Mouse (Mus musculus) heart, embryonic 12.5 days (tissue): Measurements from ENCODE around the gene Olfr1012. TPM values are rescaled to one million over a fixed set of nuclear protein-coding genes. Genes with fewer than 3 reads are reported as not detected.
"Not testable (repeated sequence)": the region's sequence is repeated elsewhere in the genome, so short reads cannot be mapped to it uniquely, and the experiment has no call there.

ENCODE experiments used
- ATAC-seq: fragments of 200-750 bp; cut with Nextera tagmentation; 2 replicates; pipeline ENCODE4 v1.8.0; 2017; ENCODE audit warnings: moderate TSS enrichment, moderate library complexity; ENCODE audit not compliant: insufficient number of reproducible peaks, low FRiP score
- H3K27ac ChIP-seq: fragments of 300-500 bp; sonication (generic); 2 replicates; pipeline ENCODE4 v1.5.1; 2016; ENCODE audit warnings: mild to moderate bottlenecking, moderate library complexity; ENCODE audit not compliant: poor library complexity, severe bottlenecking
- H3K27me3 ChIP-seq: fragments of 300-500 bp; sonication (generic); replicated peaks from 2 replicates; pipeline ENCODE4 v1.6.1; 2016; ENCODE audit warnings: mild to moderate bottlenecking, moderate library complexity
- H3K36me3 ChIP-seq: fragments of 300-500 bp; sonication (generic); 2 replicates; pipeline ENCODE4 v1.6.1; 2016; ENCODE audit warnings: mild to moderate bottlenecking, moderate library complexity
- H3K4me1 ChIP-seq: fragments of 300-500 bp; sonication (generic); replicated peaks from 2 replicates; pipeline ENCODE4 v1.6.1; 2016; ENCODE audit warnings: mild to moderate bottlenecking
- H3K4me2 ChIP-seq: fragments of 300-500 bp; sonication (generic); 2 replicates; pipeline ENCODE4 v1.6.1; 2016; ENCODE audit warnings: mild to moderate bottlenecking, moderate library complexity
- H3K4me3 ChIP-seq: fragments of 300-500 bp; sonication (generic); 2 replicates; pipeline ENCODE4 v1.5.1; 2016; ENCODE audit warnings: mild to moderate bottlenecking
- H3K9ac ChIP-seq: fragments of 300-500 bp; sonication (generic); 2 replicates; pipeline ENCODE4 v1.6.1; 2016; ENCODE audit warnings: mild to moderate bottlenecking, moderate library complexity
- H3K9me3 ChIP-seq: fragments of 300-500 bp; sonication (generic); replicated peaks from 2 replicates; pipeline ENCODE4 v1.6.1; 2016; ENCODE audit warnings: mild to moderate bottlenecking, moderate library complexity
- WGBS: fragments of 180-500 bp; shearing (Covaris S2); methylation state at CpG from one replicate; pipeline ENCODE4 v1.1.7; 2016; 5-methylcytosine and 5-hydroxymethylcytosine counted together
- polyA plus RNA-seq: library from polyadenylated mRNA; unstranded; fragments of >200 nt; fragmentation: Nextera tagmentation; extraction: Ambion mirVana; gene quantifications from 2 replicates; pipeline ENCODE4 v1.2.1, GENCODE M21; 2016

The Olfr1012 gene
- polyA plus RNA-seq: not detected in 2 replicates

GRCm38 (mm10) chr2:85762666-85763065 lies at the start of gene Olfr1012:
TSS of gene Olfr1012 (minus strand) at chr2:85762766.
- Histone ChIP-seq H3K4me1 (no peaks in the 10 kb centered on the region), H3K4me2 (no peak within 1 kb of the TSS), H3K27me3 (no peaks in the 10 kb centered on the region), H3K36me3 (no peaks in the 10 kb centered on the region), H3K27ac (no peak within 1 kb of the TSS), H3K4me3 (no peak within 1 kb of the TSS), H3K9me3 (no peaks in the 10 kb centered on the region), H3K9ac (no peak within 1 kb of the TSS)
- no peak for ATAC-seq
- 60% methylated on average over 1 of the region's 1 CpGs for WGBS

- no peak overlapping the region for H3K9ac ChIP-seq
- WGBS: 63% methylated on average over 4 of the region's 4 CpGs
- no peaks in the 10 kb centered on the region for H3K9me3 ChIP-seq
- H3K27ac ChIP-seq: no peak overlapping the region
- no peaks in the 10 kb centered on the region for H3K4me1 ChIP-seq
- no peak overlapping the region for H3K4me3 ChIP-seq
- H3K4me2 ChIP-seq: no peak overlapping the region
- ATAC-seq: no peak
- no peaks in the 10 kb centered on the region for H3K36me3 ChIP-seq
- H3K27me3 ChIP-seq: no peaks in the 10 kb centered on the region
These were observed 41.9 kb upstream of the Olfr1012 start for GRCm38 (mm10) chr2:85804501-85804900.

- no peak within 1 kb of the TSS for H3K4me3 ChIP-seq
- no peaks in the 10 kb centered on the region for H3K4me1 ChIP-seq
- H3K27ac ChIP-seq: no peak within 1 kb of the TSS
- WGBS: 80% methylated on average over 2 of the region's 2 CpGs
- H3K9me3 ChIP-seq: no peaks in the 10 kb centered on the region
- H3K4me2 ChIP-seq: no peak within 1 kb of the TSS
- no peak within 1 kb of the TSS for H3K9ac ChIP-seq
- H3K36me3 ChIP-seq: no peaks in the 10 kb centered on the region
- no peak for ATAC-seq
- H3K27me3 ChIP-seq: no peaks in the 10 kb centered on the region
These were observed 39.9 kb upstream of the Olfr1012 start, which contains the start of gene Olfr1016 for GRCm38 (mm10) chr2:85802444-85802843. TSS of gene Olfr1016 (minus strand) at chr2:85802544.

GRCm38 (mm10) chr2:85792331-85792730 lies 29.8 kb upstream of the Olfr1012 start:
- Histone ChIP-seq H3K4me1 (no peaks in the 10 kb centered on the region), H3K27ac (no peak overlapping the region), H3K9ac (no peak overlapping the region), H3K36me3 (no peaks in the 10 kb centered on the region), H3K4me3 (no peak overlapping the region), H3K9me3 (no peaks in the 10 kb centered on the region), H3K4me2 (no peak overlapping the region), H3K27me3 (no peaks in the 10 kb centered on the region)
- 58% methylated on average over 2 of the region's 2 CpGs for WGBS
- ATAC-seq: no peak

- H3K4me3 ChIP-seq: no peak within 1 kb of the TSS
- H3K27ac ChIP-seq: no peak within 1 kb of the TSS
- H3K27me3 ChIP-seq: no peaks in the 10 kb centered on the region
- no peak for ATAC-seq
- no peaks in the 10 kb centered on the region for H3K36me3 ChIP-seq
- no peaks in the 10 kb centered on the region for H3K9me3 ChIP-seq
- no peak within 1 kb of the TSS for H3K9ac ChIP-seq
- no peak within 1 kb of the TSS for H3K4me2 ChIP-seq
- H3K4me1 ChIP-seq: no peaks in the 10 kb centered on the region
These were observed 19.2 kb upstream of the Olfr1012 start, which contains the start of gene Olfr1015 for GRCm38 (mm10) chr2:85781717-85782116. TSS of gene Olfr1015 (plus strand) at chr2:85782017.

- H3K27me3 ChIP-seq: no peaks in the 10 kb centered on the region
- no peak within 1 kb of the TSS for H3K9ac ChIP-seq
- ATAC-seq: no peak
- no peak within 1 kb of the TSS for H3K4me2 ChIP-seq
- H3K4me3 ChIP-seq: no peak within 1 kb of the TSS
- H3K9me3 ChIP-seq: no peaks in the 10 kb centered on the region
- H3K4me1 ChIP-seq: no peaks in the 10 kb centered on the region
- H3K27ac ChIP-seq: no peak within 1 kb of the TSS
- H3K36me3 ChIP-seq: no peaks in the 10 kb centered on the region
These were observed 9.8 kb upstream of the Olfr1012 start, which contains the start of gene Olfr1014 for GRCm38 (mm10) chr2:85772413-85772812. TSS of gene Olfr1014 (plus strand) at chr2:85772713.

- ATAC-seq: no peak
These were observed 4.2 kb upstream of the Olfr1012 start, which contains the start of gene Olfr1013 for GRCm38 (mm10) chr2:85766798-85767197. TSS of gene Olfr1013 (plus strand) at chr2:85767098.

GRCm38 (mm10) chr2:85753822-85754221 lies 8.7 kb downstream of the Olfr1012 start:
- WGBS: 78% methylated on average over 4 of the region's 4 CpGs

More at GRCm38 (mm10) chr2:85766798-85767197, 4.2 kb upstream of the Olfr1012 start, which contains the start of gene Olfr1013:
- Histone ChIP-seq H3K27me3 (no peaks in the 10 kb centered on the region), H3K36me3 (no peaks in the 10 kb centered on the region), H3K4me2 (no peak within 1 kb of the TSS), H3K27ac (no peak within 1 kb of the TSS), H3K9me3 (no peaks in the 10 kb centered on the region), H3K4me1 (no peaks in the 10 kb centered on the region), H3K9ac (no peak within 1 kb of the TSS), H3K4me3 (no peak within 1 kb of the TSS)

GRCm38 (mm10) chr2:85725793-85726192 lies 36.8 kb downstream of the Olfr1012 start:
- H3K9me3 ChIP-seq: no peaks in the 10 kb centered on the region
- H3K27ac ChIP-seq: no peak overlapping the region
- H3K4me2 ChIP-seq: no peak overlapping the region
- no peak for ATAC-seq
- WGBS: 16% methylated on average over 3 of the region's 3 CpGs
- H3K9ac ChIP-seq: no peak overlapping the region
- no peak overlapping the region for H3K4me3 ChIP-seq
- no peaks in the 10 kb centered on the region for H3K36me3 ChIP-seq
- H3K4me1 ChIP-seq: no peaks in the 10 kb centered on the region
- no peaks in the 10 kb centered on the region for H3K27me3 ChIP-seq

More at GRCm38 (mm10) chr2:85753822-85754221, 8.7 kb downstream of the Olfr1012 start:
- Histone ChIP-seq H3K36me3 (no peaks in the 10 kb centered on the region), H3K27me3 (no peaks in the 10 kb centered on the region), H3K4me1 (no peaks in the 10 kb centered on the region), H3K9me3 (no peaks in the 10 kb centered on the region), H3K4me3 (no peak overlapping the region), H3K9ac (no peak overlapping the region), H3K27ac (no peak overlapping the region), H3K4me2 (no peak overlapping the region)
- ATAC-seq: no peak

- Histone ChIP-seq H3K27ac (no peak within 1 kb of the TSS), H3K9me3 (0 out of 2 replicates have a peak, but pooled peaks cover 3% of the 10 kb centered on the region), H3K27me3 (no peaks in the 10 kb centered on the region), H3K4me3 (no peak within 1 kb of the TSS), H3K4me2 (no peak within 1 kb of the TSS), H3K9ac (no peak within 1 kb of the TSS), H3K4me1 (no peaks in the 10 kb centered on the region), H3K36me3 (no peaks in the 10 kb centered on the region)
- 76% methylated on average over 1 of the region's 1 CpGs for WGBS
- no peak for ATAC-seq
These were observed 47.4 kb downstream of the Olfr1012 start, which contains the start of gene Olfr1009 for GRCm38 (mm10) chr2:85715119-85715518. TSS of gene Olfr1009 (plus strand) at chr2:85715419.

GRCm38 (mm10) chr2:85711159-85711558 lies 51.4 kb downstream of the Olfr1012 start:
- 24% methylated on average over 1 of the region's 1 CpGs for WGBS
- Histone ChIP-seq H3K9me3 (peaks cover 3% of the 10 kb centered on the region; the same call in 1 of the 2 replicates), H3K27me3 (no peaks in the 10 kb centered on the region), H3K27ac (no peak overlapping the region), H3K4me1 (no peaks in the 10 kb centered on the region), H3K4me2 (no peak overlapping the region), H3K4me3 (no peak overlapping the region), H3K9ac (no peak overlapping the region), H3K36me3 (no peaks in the 10 kb centered on the region)
- ATAC-seq: no peak

- H3K4me2 ChIP-seq, H3K27me3 ChIP-seq, H3K36me3 ChIP-seq, H3K9me3 ChIP-seq, ATAC-seq, H3K4me3 ChIP-seq, H3K27ac ChIP-seq, H3K9ac ChIP-seq, H3K4me1 ChIP-seq: not testable (repeated sequence)
- WGBS: 57% methylated on average over 2 of the region's 2 CpGs
These were observed 51.9 kb downstream of the Olfr1012 start for GRCm38 (mm10) chr2:85710680-85711079.
